Mouse (Mus musculus) liver, embryonic 15.5 days (tissue): ENCODE measurements around the gene Spin4. TPM values are rescaled to one million over a fixed set of nuclear protein-coding genes. Genes with fewer than 3 reads are reported as not detected.
A peak's percentile ranks its signal among the peaks of the same experiment; 100 is the strongest.

Source experiments
- ATAC-seq: fragments of 200-750 bp; cut with Nextera tagmentation; 2 replicates; pipeline ENCODE4 v1.8.0; 2017; ENCODE audit warnings: moderate number of reproducible peaks, mild to moderate bottlenecking, moderate library complexity; ENCODE audit not compliant: insufficient read depth
- H3K27ac ChIP-seq: fragments of 300-500 bp; sonication (generic); replicated peaks from 2 replicates; pipeline ENCODE4 v1.5.1; 2015; ENCODE audit warnings: mild to moderate bottlenecking, inconsistent platforms
- H3K27me3 ChIP-seq: fragments of 300-500 bp; sonication (generic); 2 replicates; pipeline ENCODE4 v1.6.1; 2015; ENCODE audit warnings: mild to moderate bottlenecking, inconsistent platforms
- H3K36me3 ChIP-seq: fragments of 300-500 bp; sonication (generic); replicated peaks from 2 replicates; pipeline ENCODE4 v1.6.1; 2015; ENCODE audit warnings: moderate library complexity, mild to moderate bottlenecking, inconsistent platforms
- H3K4me1 ChIP-seq: fragments of 300-500 bp; sonication (generic); replicated peaks from 2 replicates; pipeline ENCODE4 v1.6.1; 2015; ENCODE audit warnings: inconsistent platforms
- H3K4me2 ChIP-seq: fragments of 300-500 bp; sonication (generic); 2 replicates; pipeline ENCODE4 v1.6.1; 2015; ENCODE audit warnings: moderate library complexity, mild to moderate bottlenecking, inconsistent platforms
- H3K4me3 ChIP-seq: fragments of 300-500 bp; sonication (generic); replicated peaks from 2 replicates; pipeline ENCODE4 v1.5.1; 2015; ENCODE audit warnings: mild to moderate bottlenecking, inconsistent platforms
- H3K9ac ChIP-seq: fragments of 300-500 bp; sonication (generic); 2 replicates; pipeline ENCODE4 v1.6.1; 2015; ENCODE audit warnings: moderate library complexity, mild to moderate bottlenecking, inconsistent platforms
- H3K9me3 ChIP-seq: fragments of 300-500 bp; sonication (generic); replicated peaks from 2 replicates; pipeline ENCODE4 v1.6.1; 2016; ENCODE audit warnings: inconsistent platforms
- WGBS: fragments of 180-500 bp; shearing (Covaris S2); methylation state at CpG from one replicate; pipeline ENCODE4 v1.1.7; 2015; ENCODE audit warnings: mixed read lengths; ENCODE audit not compliant: insufficient replicate concordance; 5-methylcytosine and 5-hydroxymethylcytosine counted together
- polyA plus RNA-seq: library from polyadenylated mRNA; unstranded; fragments of >200 nt; fragmentation: Nextera tagmentation; extraction: Ambion mirVana; gene quantifications from 2 replicates; pipeline ENCODE4 v1.2.1, GENCODE M21; 2015

Spin4 gene
- polyA plus RNA-seq: 0.70 and 0.98 TPM in 2 replicates

GRCm38 (mm10) chrX:95026361-95026892, at the start of gene Spin4:
Gene Spin4 (minus strand): TSS chrX:95026682.
- 10% methylated on average over 30 of the region's 30 CpGs for WGBS
- Histone ChIP-seq H3K9me3 (no peaks in the 10 kb centered on the region), H3K27ac (0 out of 2 replicates have a peak within 1 kb of the TSS, but pooled peaks have one; percentile 41), H3K9ac (peak within 1 kb of the TSS; percentile 25), H3K4me3 (peak within 1 kb of the TSS; percentile 57), H3K4me1 (no peaks in the 10 kb centered on the region), H3K36me3 (no peaks in the 10 kb centered on the region), H3K27me3 (peaks cover 15% of the 10 kb centered on the region), H3K4me2 (peak within 1 kb of the TSS; percentile 73)
- ATAC-seq: peak; percentile 63

GRCm38 (mm10) chrX:95027907-95028306, 1.4 kb upstream of the Spin4 start:
- Histone ChIP-seq H3K4me3 (no peak overlapping the region), H3K27ac (no peak overlapping the region), H3K4me2 (no peak overlapping the region), H3K9ac (no peak overlapping the region), H3K4me1 (no peaks in the 10 kb centered on the region), H3K9me3 (no peaks in the 10 kb centered on the region), H3K36me3 (no peaks in the 10 kb centered on the region), H3K27me3 (peaks cover 15% of the 10 kb centered on the region)
- no peak for ATAC-seq
- WGBS: 55% methylated on average over 5 of the region's 5 CpGs

GRCm38 (mm10) chrX:95025779-95026360, 612 bp downstream of the Spin4 start:
- Histone ChIP-seq H3K27me3 (peaks cover 15% of the 10 kb centered on the region), H3K36me3 (no peaks in the 10 kb centered on the region), H3K4me3 (peak overlapping the region; percentile 57), H3K9ac (peak overlapping the region; percentile 25), H3K27ac (0 out of 2 replicates have a peak overlapping the region, but pooled peaks have one; percentile 41), H3K4me1 (no peaks in the 10 kb centered on the region), H3K4me2 (peak overlapping the region; percentile 73), H3K9me3 (no peaks in the 10 kb centered on the region)
- WGBS: 17% methylated on average over 23 of the region's 23 CpGs
- peak; percentile 18; the same call in 1 of the 2 replicates for ATAC-seq

DNA sequence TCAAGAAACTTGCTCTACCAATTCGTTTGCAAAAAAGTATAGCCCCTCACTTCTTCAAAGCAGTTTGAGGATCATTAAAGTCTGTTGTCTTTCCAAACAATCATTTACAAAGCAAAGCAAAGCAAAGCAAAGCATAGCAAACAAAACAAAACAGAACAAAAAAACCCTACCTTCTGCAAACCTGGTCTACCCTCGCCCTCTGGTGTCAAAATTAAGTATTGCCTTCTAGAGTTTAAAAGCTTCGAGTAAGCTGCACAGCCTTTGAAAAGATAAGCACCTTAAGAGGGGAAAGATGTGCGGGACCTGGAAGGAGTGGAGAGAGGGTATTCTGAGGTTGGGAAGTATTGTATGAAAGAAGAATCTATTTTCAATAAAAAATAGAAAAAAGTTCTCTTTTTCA, 14.4 kb downstream of the Spin4 start:
- Histone ChIP-seq H3K4me2 (no peak overlapping the region), H3K4me3 (no peak overlapping the region), H3K9ac (no peak overlapping the region), H3K9me3 (no peaks in the 10 kb centered on the region), H3K36me3 (no peaks in the 10 kb centered on the region), H3K4me1 (no peaks in the 10 kb centered on the region), H3K27me3 (peaks cover 8% of the 10 kb centered on the region; the same call in 1 of the 2 replicates), H3K27ac (no peak overlapping the region)
- 9% methylated on average over 4 of the region's 4 CpGs for WGBS
- ATAC-seq: no peak

- no peak for ATAC-seq
Observed at GRCm38 (mm10) chrX:94998845-94999244, 27.6 kb downstream of the Spin4 start.

DNA sequence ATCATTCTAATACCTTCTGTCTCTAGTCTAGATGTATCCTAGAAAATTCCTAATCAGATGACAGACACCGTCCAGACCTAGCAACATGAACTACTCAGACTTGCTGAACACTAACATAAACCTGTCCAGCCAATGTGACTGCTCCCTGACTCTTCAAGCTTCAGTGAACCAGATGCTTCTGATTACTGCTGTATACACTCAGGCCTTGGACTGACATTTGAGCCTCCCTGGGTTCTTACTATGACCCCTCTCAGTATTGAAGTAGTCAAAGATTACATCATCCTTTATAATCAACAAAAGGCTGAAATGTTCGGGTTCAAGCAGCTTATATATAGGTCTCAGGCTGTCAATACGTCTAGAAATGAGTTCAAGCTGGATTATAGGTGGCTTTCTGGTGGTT, 32.4 kb downstream of the Spin4 start:
- peaks cover 9% of the 10 kb centered on the region for H3K27me3 ChIP-seq
- WGBS: 54% methylated on average over 3 of the region's 3 CpGs

More at GRCm38 (mm10) chrX:94998845-94999244, 27.6 kb downstream of the Spin4 start:
- no peak overlapping the region for H3K9ac ChIP-seq
- no peak overlapping the region for H3K4me2 ChIP-seq
- H3K36me3 ChIP-seq: no peaks in the 10 kb centered on the region
- no peaks in the 10 kb centered on the region; the same call in 1 of the 2 replicates for H3K27me3 ChIP-seq
- no peaks in the 10 kb centered on the region for H3K9me3 ChIP-seq
- no peaks in the 10 kb centered on the region for H3K4me1 ChIP-seq
- no peak overlapping the region for H3K4me3 ChIP-seq
- no peak overlapping the region for H3K27ac ChIP-seq
- 78% methylated on average over 11 of the region's 11 CpGs for WGBS

DNA sequence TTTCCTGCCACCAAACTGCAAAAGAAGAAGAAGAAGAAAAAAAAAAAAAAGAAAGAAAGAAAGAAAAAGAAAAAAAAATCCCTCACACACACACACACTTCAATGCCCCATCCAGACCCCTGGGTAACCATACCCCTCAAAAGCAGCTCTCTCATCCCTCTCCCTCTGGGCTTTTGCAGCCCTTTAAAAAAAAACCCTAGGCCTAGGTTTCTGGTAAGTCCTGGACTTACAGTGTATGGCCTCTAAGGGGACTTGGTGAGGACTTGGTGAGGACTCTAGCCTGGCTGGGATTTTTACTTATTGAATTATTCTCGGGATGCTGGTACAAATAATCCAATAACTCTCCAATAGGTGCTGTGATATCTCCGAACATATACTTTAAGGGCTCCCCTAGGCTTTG, 35.6 kb downstream of the Spin4 start:
- H3K27me3 ChIP-seq: peaks cover 10% of the 10 kb centered on the region
- H3K36me3 ChIP-seq: no peaks in the 10 kb centered on the region
- H3K4me1 ChIP-seq: no peaks in the 10 kb centered on the region; the same call in 1 of the 2 replicates
- no peak for ATAC-seq
- peak overlapping the region; percentile 65 for H3K4me2 ChIP-seq
- WGBS: 51% methylated on average over 2 of the region's 2 CpGs
- no peak overlapping the region for H3K27ac ChIP-seq
- H3K9me3 ChIP-seq: no peaks in the 10 kb centered on the region
- H3K9ac ChIP-seq: no peak overlapping the region
- H3K4me3 ChIP-seq: no peak overlapping the region

More for the DNA sequence above, 32.4 kb downstream of the Spin4 start:
- Histone ChIP-seq H3K9ac (no peak overlapping the region), H3K36me3 (no peaks in the 10 kb centered on the region), H3K4me2 (no peak overlapping the region), H3K4me1 (no peaks in the 10 kb centered on the region; the same call in 1 of the 2 replicates), H3K9me3 (no peaks in the 10 kb centered on the region), H3K4me3 (no peak overlapping the region), H3K27ac (no peak overlapping the region)
- ATAC-seq: no peak

GRCm38 (mm10) chrX:94990080-94990825, 36.2 kb downstream of the Spin4 start:
- H3K27ac ChIP-seq: no peak overlapping the region
- peak; percentile 25; the same call in 1 of the 2 replicates for ATAC-seq
- H3K4me2 ChIP-seq: peak overlapping the region; percentile 65
- no peak overlapping the region for H3K9ac ChIP-seq
- 17% methylated on average over 29 of the region's 29 CpGs for WGBS
- H3K4me1 ChIP-seq: no peaks in the 10 kb centered on the region; the same call in 1 of the 2 replicates
- H3K36me3 ChIP-seq: no peaks in the 10 kb centered on the region
- peaks cover 17% of the 10 kb centered on the region for H3K27me3 ChIP-seq
- H3K4me3 ChIP-seq: peak overlapping the region; percentile 37
- no peaks in the 10 kb centered on the region for H3K9me3 ChIP-seq

Other genes with a start within 250 kb of the Spin4 start
- 1.1 and 1.7 TPM in 2 replicates for gene Arhgef9, start 170.2 kb upstream of the Spin4 start, polyA plus RNA-seq